Mouse (Mus musculus): ENCODE measurements around the gene Dnah7a. TPM values are rescaled to one million over a fixed set of nuclear protein-coding genes. Genes with fewer than 3 reads are reported as not detected.
"Not testable (repeated sequence)": the region's sequence is repeated elsewhere in the genome, so short reads cannot be mapped to it uniquely, and the experiment has no call there.

The Dnah7a gene
- under 1 TPM; 0.42 to 0.66 TPM for total RNA-seq (2021)
- long read RNA-seq, experiment 1, result 0 reads
- long read RNA-seq, experiment 2, partial matches to known transcripts, result 0 of 2 reads
- long read RNA-seq, experiment 2, other reads (novel, unspliced or antisense), result 2 of 2 reads

GRCm38 (mm10) chr1:53706431-53707361 is at the start of gene Dnah7a:
Dnah7a (minus strand) TSS chr1:53706784.
- peak in 1 of 2 experiments; percentile 18 for DNase-seq (ENCODE audit: low spot score in 2 of 2)

DNA sequence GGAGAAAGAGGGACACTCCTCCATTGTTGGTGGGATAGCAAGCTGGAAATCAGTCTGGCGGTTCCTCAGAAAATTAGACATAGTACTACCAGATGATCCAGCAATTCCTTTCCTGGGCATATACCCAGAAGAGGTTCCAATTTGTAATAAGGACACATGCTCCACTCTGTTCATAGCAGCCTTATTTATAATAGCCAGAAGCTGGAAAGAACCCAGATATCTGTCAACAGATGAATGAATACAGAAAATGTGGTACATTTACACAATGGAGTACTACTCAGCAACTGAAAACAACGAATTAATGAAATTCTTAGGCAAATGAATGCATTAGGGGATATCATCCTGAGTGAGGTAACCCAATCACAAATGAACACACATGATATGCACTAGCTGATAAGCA is 46.9 kb upstream of the Dnah7a start:
- not testable (repeated sequence) for DNase-seq (ENCODE audit: low spot score in 2 of 2)

- no peak for DNase-seq (ENCODE audit: low spot score in 2 of 2)
Observed at GRCm38 (mm10) chr1:53751144-53751543, 44.6 kb upstream of the Dnah7a start.

GRCm38 (mm10) chr1:53750697-53751096 is 44.1 kb upstream of the Dnah7a start:
- DNase-seq (ENCODE audit: low spot score in 2 of 2), result not testable (repeated sequence)

GRCm38 (mm10) chr1:53749881-53750385 is 43.3 kb upstream of the Dnah7a start:
- DNase-seq (ENCODE audit: low spot score in 2 of 2), result not testable (repeated sequence)

- DNase-seq (ENCODE audit: low spot score in 2 of 2), result no peak
Observed at GRCm38 (mm10) chr1:53748571-53748970, 42.0 kb upstream of the Dnah7a start.

DNA sequence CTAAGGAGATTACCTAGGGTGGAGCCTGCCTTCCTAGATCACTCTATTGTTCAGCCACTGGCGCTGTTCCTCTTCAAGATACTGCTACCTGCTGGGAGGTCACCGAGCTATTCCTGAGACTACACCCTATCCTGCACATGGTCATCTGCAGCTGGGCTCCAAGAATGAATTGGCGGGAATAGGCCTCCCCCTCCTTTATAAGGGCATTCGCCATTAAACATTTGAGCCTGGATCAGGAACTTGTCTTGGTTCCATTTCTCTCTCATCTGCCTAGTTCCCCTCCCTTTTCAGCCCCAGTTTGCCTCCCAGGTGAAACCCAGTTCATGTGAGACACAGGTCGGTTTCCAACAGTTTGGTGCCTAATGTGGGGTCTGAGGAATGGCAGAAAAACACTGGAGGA is 39.4 kb upstream of the Dnah7a start:
- DNase-seq (ENCODE audit: low spot score in 2 of 2), result no peak

GRCm38 (mm10) chr1:53741742-53742458 is 35.3 kb upstream of the Dnah7a start:
- DNase-seq (ENCODE audit: low spot score in 2 of 2), result no peak

- DNase-seq (ENCODE audit: low spot score in 2 of 2), result no peak
Observed at GRCm38 (mm10) chr1:53740777-53741336, 34.3 kb upstream of the Dnah7a start.

GRCm38 (mm10) chr1:53740077-53740776 is 33.6 kb upstream of the Dnah7a start:
- not testable (repeated sequence) for DNase-seq (ENCODE audit: low spot score in 2 of 2)

- DNase-seq (ENCODE audit: low spot score in 2 of 2), result no peak
Observed at GRCm38 (mm10) chr1:53736583-53736982, 30.0 kb upstream of the Dnah7a start.

DNA sequence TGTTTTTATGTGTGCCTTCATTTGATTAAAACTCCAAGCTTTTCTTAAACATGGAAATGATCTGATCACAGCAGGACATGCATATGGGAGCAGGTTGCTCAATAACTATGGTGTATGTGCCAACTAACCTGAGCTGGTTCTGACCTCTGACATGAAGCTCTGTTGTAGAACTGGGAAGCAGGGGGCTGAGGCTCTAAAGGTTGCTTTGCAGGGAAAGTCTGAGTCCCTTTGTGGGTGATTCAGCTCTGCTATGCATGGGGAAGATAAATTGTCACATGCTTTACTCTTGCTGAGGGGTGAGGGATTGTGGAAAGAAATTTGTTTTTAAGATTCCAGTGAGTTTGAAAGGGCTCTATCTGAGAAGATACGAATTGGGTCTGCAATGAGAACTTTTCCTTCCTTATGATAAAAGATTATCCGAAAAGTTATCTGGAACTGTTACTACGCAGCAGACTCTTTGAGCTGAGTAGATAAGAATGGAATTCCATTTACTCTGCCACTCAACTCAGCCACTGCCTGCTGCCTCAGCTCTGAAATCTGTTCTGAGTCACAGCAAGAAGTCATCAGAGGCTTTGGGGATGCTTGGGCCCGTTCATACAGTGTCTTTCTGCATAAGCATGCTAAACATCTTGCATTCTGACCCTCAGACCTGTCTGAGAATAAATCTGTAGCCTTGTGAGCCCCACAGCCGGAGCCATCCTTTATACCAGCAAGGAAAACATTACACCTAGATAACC is 22.1 kb upstream of the Dnah7a start:
- no peak for DNase-seq (ENCODE audit: low spot score in 2 of 2)

GRCm38 (mm10) chr1:53726883-53727282 is 20.3 kb upstream of the Dnah7a start:
- no peak for DNase-seq (ENCODE audit: low spot score in 2 of 2)

- no peak for DNase-seq (ENCODE audit: low spot score in 2 of 2)
Observed at GRCm38 (mm10) chr1:53721353-53721752, 14.8 kb upstream of the Dnah7a start.

DNA sequence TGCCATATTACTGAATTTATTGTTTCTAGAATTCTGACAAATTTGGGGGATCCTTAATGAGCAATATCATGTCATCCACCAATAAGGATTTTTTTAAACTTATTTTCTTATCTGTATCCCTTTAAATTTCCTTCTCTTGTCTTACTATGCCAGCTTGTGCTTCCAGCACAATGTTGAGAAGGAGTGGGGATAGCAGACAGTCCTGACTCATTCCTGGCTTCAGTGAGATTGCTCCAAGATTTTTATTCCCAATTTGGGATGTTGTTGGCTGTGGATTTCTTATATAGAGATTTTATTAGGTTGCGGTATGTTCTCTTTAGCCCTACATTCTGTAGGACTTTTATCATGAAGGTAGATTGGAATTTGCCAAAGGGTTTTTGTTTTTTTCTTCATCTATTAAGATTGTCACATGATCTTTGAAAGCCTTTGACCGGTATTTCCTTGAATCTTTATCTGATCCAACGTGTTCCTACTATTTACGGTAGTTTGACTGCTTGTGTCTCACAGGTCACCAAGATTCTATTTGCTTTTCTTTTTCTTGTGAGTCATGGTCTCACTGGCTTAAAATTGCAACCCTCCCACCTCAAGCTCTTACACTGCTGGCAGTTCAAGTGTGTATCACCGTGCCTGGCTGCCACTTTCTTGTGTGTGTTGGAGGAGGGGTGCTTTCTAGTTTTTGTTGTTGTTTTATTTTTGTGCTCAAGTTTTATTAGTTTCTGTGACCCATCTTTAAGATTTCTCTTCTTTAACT is 14.2 kb upstream of the Dnah7a start:
- no peak for DNase-seq (ENCODE audit: low spot score in 2 of 2)

- no peak for DNase-seq (ENCODE audit: low spot score in 2 of 2)
Observed at GRCm38 (mm10) chr1:53715966-53716515, 9.5 kb upstream of the Dnah7a start.

DNA sequence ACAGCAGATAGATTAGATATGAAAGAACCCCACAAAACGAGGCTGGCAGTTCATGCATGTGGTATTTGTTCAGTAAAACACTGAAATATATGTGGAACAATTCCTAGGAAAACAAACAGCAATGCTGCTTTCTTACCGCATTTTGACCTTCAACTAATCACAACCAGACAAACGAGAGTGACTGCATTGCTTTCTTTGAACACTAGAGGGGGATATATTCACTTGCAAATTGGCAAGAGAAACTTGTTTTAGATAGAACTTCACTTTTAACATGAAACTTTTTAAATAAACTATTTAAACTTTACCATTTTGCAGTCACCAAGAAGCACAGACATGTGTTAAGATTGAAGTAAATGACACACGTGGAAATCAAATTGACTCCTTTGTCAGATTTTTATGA is 8.9 kb upstream of the Dnah7a start:
- no peak for DNase-seq (ENCODE audit: low spot score in 2 of 2)

GRCm38 (mm10) chr1:53713383-53713782 is 6.8 kb upstream of the Dnah7a start:
- DNase-seq (ENCODE audit: low spot score in 2 of 2), result not testable (repeated sequence)

GRCm38 (mm10) chr1:53711069-53711468 is 4.5 kb upstream of the Dnah7a start:
- DNase-seq (ENCODE audit: low spot score in 2 of 2), result no peak

All from adrenal gland, adult 18-20 months (tissue).